Mouse (Mus musculus) neural tube, embryonic 13.5 days (tissue): ENCODE measurements around the gene St3gal3. TPM values are rescaled to one million over a fixed set of nuclear protein-coding genes. Genes with fewer than 3 reads are reported as not detected.

Experiments
- ATAC-seq: fragments of 200-750 bp; cut with Nextera tagmentation; 2 replicates; pipeline ENCODE4 v1.8.0; 2017; ENCODE audit warnings: low read depth, mild to moderate bottlenecking, moderate TSS enrichment, moderate library complexity
- H3K27ac ChIP-seq: fragments of 300-500 bp; sonication (generic); replicated peaks from 2 replicates; pipeline ENCODE4 v1.5.1; 2015; ENCODE audit warnings: moderate library complexity, mild to moderate bottlenecking, inconsistent platforms
- H3K27me3 ChIP-seq: fragments of 300-500 bp; sonication (generic); 2 replicates; pipeline ENCODE4 v1.6.1; 2015; ENCODE audit warnings: mild to moderate bottlenecking, inconsistent platforms
- H3K36me3 ChIP-seq: fragments of 300-500 bp; sonication (generic); 2 replicates; pipeline ENCODE4 v1.6.1; 2015; ENCODE audit warnings: mild to moderate bottlenecking, inconsistent platforms
- H3K4me1 ChIP-seq: fragments of 300-500 bp; sonication (generic); replicated peaks from 2 replicates; pipeline ENCODE4 v1.6.1; 2015; ENCODE audit warnings: inconsistent platforms
- H3K4me2 ChIP-seq: fragments of 300-500 bp; sonication (generic); 2 replicates; pipeline ENCODE4 v1.6.1; 2015; ENCODE audit warnings: inconsistent platforms, mild to moderate bottlenecking, moderate library complexity
- H3K4me3 ChIP-seq: fragments of 300-500 bp; sonication (generic); 2 replicates; pipeline ENCODE4 v1.5.1; 2015; ENCODE audit warnings: mild to moderate bottlenecking, inconsistent platforms
- H3K9ac ChIP-seq: fragments of 300-500 bp; sonication (generic); 2 replicates; pipeline ENCODE4 v1.6.1; 2015; ENCODE audit warnings: moderate library complexity, mild to moderate bottlenecking, inconsistent platforms
- H3K9me3 ChIP-seq: fragments of 300-500 bp; sonication (generic); 2 replicates; pipeline ENCODE4 v1.6.1; 2016; ENCODE audit warnings: inconsistent platforms
- WGBS: fragments of 180-500 bp; shearing (Covaris S2); methylation state at CpG from one replicate; pipeline ENCODE4 v1.1.7; 2015; 5-methylcytosine and 5-hydroxymethylcytosine counted together
- polyA plus RNA-seq: library from polyadenylated mRNA; unstranded; fragments of >200 nt; fragmentation: Nextera tagmentation; extraction: Ambion mirVana; gene quantifications from 2 replicates; pipeline ENCODE4 v1.2.1, GENCODE M21; 2015

The St3gal3 gene
- polyA plus RNA-seq, 1 experiment from 2014 or later = 12.2 TPM

GRCm38 (mm10) chr4:118001355-118001754 lies 133.4 kb downstream of the St3gal3 start:
- no peak overlapping the region for H3K4me2 ChIP-seq
- no peaks in the 10 kb centered on the region for H3K36me3 ChIP-seq
- no peaks in the 10 kb centered on the region for H3K9me3 ChIP-seq
- ATAC-seq = no peak
- WGBS = 80% methylated on average over 10 of the region's 10 CpGs
- H3K4me1 ChIP-seq = peaks cover 29% of the 10 kb centered on the region
- H3K27ac ChIP-seq = no peak overlapping the region
- H3K9ac ChIP-seq = no peak overlapping the region
- H3K4me3 ChIP-seq = no peak overlapping the region
- no peaks in the 10 kb centered on the region for H3K27me3 ChIP-seq

- H3K9ac ChIP-seq = no peak overlapping the region
- peaks cover 29% of the 10 kb centered on the region for H3K4me1 ChIP-seq
- no peak overlapping the region for H3K4me3 ChIP-seq
- H3K9me3 ChIP-seq = no peaks in the 10 kb centered on the region
- no peak overlapping the region for H3K4me2 ChIP-seq
- H3K27me3 ChIP-seq = no peaks in the 10 kb centered on the region
- 60% methylated on average over 10 of the region's 10 CpGs for WGBS
- H3K27ac ChIP-seq = no peak overlapping the region
- ATAC-seq = no peak
- no peaks in the 10 kb centered on the region for H3K36me3 ChIP-seq
Observed at GRCm38 (mm10) chr4:118000605-118001208, 134.0 kb downstream of the St3gal3 start.

GRCm38 (mm10) chr4:117999951-118000350 lies 134.8 kb downstream of the St3gal3 start:
- Histone ChIP-seq H3K4me2 (no peak overlapping the region), H3K27me3 (no peaks in the 10 kb centered on the region), H3K27ac (no peak overlapping the region), H3K9ac (no peak overlapping the region), H3K9me3 (no peaks in the 10 kb centered on the region), H3K36me3 (no peaks in the 10 kb centered on the region), H3K4me1 (peaks cover 29% of the 10 kb centered on the region), H3K4me3 (no peak overlapping the region)
- no peak for ATAC-seq
- 79% methylated on average over 7 of the region's 7 CpGs for WGBS

- Histone ChIP-seq H3K4me1 (peaks cover 29% of the 10 kb centered on the region), H3K4me2 (peak overlapping the region; percentile 33), H3K27me3 (no peaks in the 10 kb centered on the region), H3K9ac (peak overlapping the region; percentile 43), H3K4me3 (no peak overlapping the region), H3K36me3 (no peaks in the 10 kb centered on the region), H3K27ac (peak overlapping the region; percentile 52; the same call in 1 of the 2 replicates), H3K9me3 (no peaks in the 10 kb centered on the region)
- ATAC-seq = no peak
- 24% methylated on average over 20 of the region's 20 CpGs for WGBS
Observed at GRCm38 (mm10) chr4:117997381-117998269, 137.1 kb downstream of the St3gal3 start.

- no peak overlapping the region for H3K4me3 ChIP-seq
- WGBS = 93% methylated on average over 5 of the region's 5 CpGs
- ATAC-seq = no peak
- peaks cover 29% of the 10 kb centered on the region for H3K4me1 ChIP-seq
- no peak overlapping the region for H3K9ac ChIP-seq
- no peaks in the 10 kb centered on the region for H3K36me3 ChIP-seq
- H3K9me3 ChIP-seq = no peaks in the 10 kb centered on the region
- H3K27ac ChIP-seq = no peak overlapping the region
- no peaks in the 10 kb centered on the region for H3K27me3 ChIP-seq
- no peak overlapping the region for H3K4me2 ChIP-seq
Observed at GRCm38 (mm10) chr4:117996701-117997100, 138.0 kb downstream of the St3gal3 start.

GRCm38 (mm10) chr4:117995461-117995860 lies 139.3 kb downstream of the St3gal3 start:
- Histone ChIP-seq H3K36me3 (no peaks in the 10 kb centered on the region), H3K9me3 (no peaks in the 10 kb centered on the region), H3K4me1 (peaks cover 23% of the 10 kb centered on the region), H3K27ac (no peak overlapping the region), H3K27me3 (no peaks in the 10 kb centered on the region), H3K4me3 (no peak overlapping the region), H3K4me2 (no peak overlapping the region), H3K9ac (no peak overlapping the region)
- WGBS = 95% methylated on average over 1 of the region's 1 CpGs
- no peak for ATAC-seq

GRCm38 (mm10) chr4:117993421-117993820 lies 141.3 kb downstream of the St3gal3 start:
- no peaks in the 10 kb centered on the region for H3K36me3 ChIP-seq
- H3K27ac ChIP-seq = no peak overlapping the region
- peaks cover 19% of the 10 kb centered on the region for H3K4me1 ChIP-seq
- 81% methylated on average over 2 of the region's 2 CpGs for WGBS
- H3K9ac ChIP-seq = no peak overlapping the region
- no peaks in the 10 kb centered on the region for H3K9me3 ChIP-seq
- no peak for ATAC-seq
- no peaks in the 10 kb centered on the region for H3K27me3 ChIP-seq
- H3K4me3 ChIP-seq = no peak overlapping the region
- H3K4me2 ChIP-seq = no peak overlapping the region

GRCm38 (mm10) chr4:117992872-117993271 lies 141.8 kb downstream of the St3gal3 start:
- H3K36me3 ChIP-seq = no peaks in the 10 kb centered on the region
- H3K4me3 ChIP-seq = no peak overlapping the region
- ATAC-seq = no peak
- peaks cover 14% of the 10 kb centered on the region for H3K4me1 ChIP-seq
- H3K27me3 ChIP-seq = no peaks in the 10 kb centered on the region
- WGBS = 77% methylated on average over 7 of the region's 7 CpGs
- H3K27ac ChIP-seq = no peak overlapping the region
- no peaks in the 10 kb centered on the region for H3K9me3 ChIP-seq
- no peak overlapping the region for H3K4me2 ChIP-seq
- no peak overlapping the region for H3K9ac ChIP-seq

GRCm38 (mm10) chr4:117992036-117992435 lies 142.7 kb downstream of the St3gal3 start:
- Histone ChIP-seq H3K27ac (no peak overlapping the region), H3K36me3 (no peaks in the 10 kb centered on the region), H3K4me2 (no peak overlapping the region), H3K27me3 (no peaks in the 10 kb centered on the region), H3K4me1 (peaks cover 5% of the 10 kb centered on the region), H3K9ac (no peak overlapping the region), H3K4me3 (no peak overlapping the region), H3K9me3 (no peaks in the 10 kb centered on the region)
- ATAC-seq = no peak
- 88% methylated on average over 3 of the region's 3 CpGs for WGBS

- 76% methylated on average over 8 of the region's 8 CpGs for WGBS
- H3K4me2 ChIP-seq = no peak overlapping the region
- no peak overlapping the region for H3K4me3 ChIP-seq
- no peak for ATAC-seq
- no peaks in the 10 kb centered on the region for H3K4me1 ChIP-seq
- no peak overlapping the region for H3K27ac ChIP-seq
- no peak overlapping the region for H3K9ac ChIP-seq
- no peaks in the 10 kb centered on the region for H3K27me3 ChIP-seq
- H3K36me3 ChIP-seq = no peaks in the 10 kb centered on the region
- H3K9me3 ChIP-seq = no peaks in the 10 kb centered on the region
Observed at GRCm38 (mm10) chr4:117991055-117991627, 143.6 kb downstream of the St3gal3 start.

GRCm38 (mm10) chr4:117990571-117990970 lies 144.1 kb downstream of the St3gal3 start:
- no peak overlapping the region for H3K4me2 ChIP-seq
- H3K4me1 ChIP-seq = no peaks in the 10 kb centered on the region
- ATAC-seq = no peak
- 73% methylated on average over 3 of the region's 3 CpGs for WGBS
- no peaks in the 10 kb centered on the region for H3K36me3 ChIP-seq
- H3K9ac ChIP-seq = no peak overlapping the region
- H3K9me3 ChIP-seq = no peaks in the 10 kb centered on the region
- no peaks in the 10 kb centered on the region for H3K27me3 ChIP-seq
- H3K27ac ChIP-seq = no peak overlapping the region
- no peak overlapping the region for H3K4me3 ChIP-seq

GRCm38 (mm10) chr4:117989801-117990200 lies 144.9 kb downstream of the St3gal3 start:
- H3K36me3 ChIP-seq = no peaks in the 10 kb centered on the region
- no peak overlapping the region for H3K27ac ChIP-seq
- H3K4me3 ChIP-seq = no peak overlapping the region
- no peaks in the 10 kb centered on the region for H3K27me3 ChIP-seq
- H3K9ac ChIP-seq = no peak overlapping the region
- no peaks in the 10 kb centered on the region for H3K9me3 ChIP-seq
- ATAC-seq = no peak
- H3K4me2 ChIP-seq = no peak overlapping the region
- WGBS = 89% methylated on average over 12 of the region's 12 CpGs
- no peaks in the 10 kb centered on the region for H3K4me1 ChIP-seq
